Mouse (Mus musculus): Measurements from ENCODE around the gene Srgap3. TPM values are rescaled to one million over a fixed set of nuclear protein-coding genes. Genes with fewer than 3 reads are reported as not detected.

Gene Srgap3
- polyA plus RNA-seq, 1 experiment from 2014 or later = 0.13 TPM

- no peak for DNase-seq
- no peak for ATAC-seq
- no peak overlapping the region for H3K4me3 ChIP-seq (ENCODE audit: low read depth, low read length)
- H3K4me2 ChIP-seq (ENCODE audit: low read depth, low read length) = no peak overlapping the region
- no peaks in the 10 kb centered on the region for H3K36me3 ChIP-seq (replicated peaks; ENCODE audit: insufficient read depth, low read length)
- WGBS (ENCODE audit: insufficient replicate concordance) = 87% methylated on average over 8 of the region's 8 CpGs
- H3K9ac ChIP-seq (replicated peaks) = no peak overlapping the region
- H3K9me3 ChIP-seq (ENCODE audit: low read length) = no peaks in the 10 kb centered on the region
- H3K4me1 ChIP-seq (ENCODE audit: insufficient read depth) = no peaks in the 10 kb centered on the region
- H3K27ac ChIP-seq (ENCODE audit: low read depth) = no peak overlapping the region
- no peak for TF ChIP-seq EP300 (IDR thresholded peaks at IDR 0.05; ENCODE audit: low read depth)
- TF ChIP-seq CTCF (IDR thresholded peaks at IDR 0.05; ENCODE audit: low read depth) = no peak
- no peaks in the 10 kb centered on the region for H3K27me3 ChIP-seq (ENCODE audit: insufficient read depth, low read length)
Measured at GRCm38 (mm10) chr6:112920619-112921195, 26.4 kb downstream of the Srgap3 start.

GRCm38 (mm10) chr6:112917717-112918116 is 29.3 kb downstream of the Srgap3 start:
- Histone ChIP-seq H3K36me3 (replicated peaks; ENCODE audit: insufficient read depth, low read length) (no peaks in the 10 kb centered on the region), H3K27me3 (ENCODE audit: insufficient read depth, low read length) (no peaks in the 10 kb centered on the region), H3K9me3 (ENCODE audit: low read length) (no peaks in the 10 kb centered on the region), H3K27ac (ENCODE audit: low read depth) (no peak overlapping the region), H3K9ac (replicated peaks) (no peak overlapping the region), H3K4me2 (ENCODE audit: low read depth, low read length) (no peak overlapping the region), H3K4me3 (ENCODE audit: low read depth, low read length) (no peak overlapping the region), H3K4me1 (ENCODE audit: insufficient read depth) (no peaks in the 10 kb centered on the region)
- ATAC-seq = no peak
- DNase-seq = no peak
- TF ChIP-seq CTCF (IDR thresholded peaks at IDR 0.05; ENCODE audit: low read depth) (no peak), EP300 (IDR thresholded peaks at IDR 0.05; ENCODE audit: low read depth) (no peak)
- 91% methylated on average over 8 of the region's 8 CpGs for WGBS (ENCODE audit: insufficient replicate concordance)

- no peak for TF ChIP-seq CTCF (IDR thresholded peaks at IDR 0.05; ENCODE audit: low read depth)
- TF ChIP-seq EP300 (IDR thresholded peaks at IDR 0.05; ENCODE audit: low read depth) = no peak
- WGBS (ENCODE audit: insufficient replicate concordance) = 84% methylated on average over 2 of the region's 2 CpGs
- no peak overlapping the region for H3K4me3 ChIP-seq (ENCODE audit: low read depth, low read length)
- H3K9ac ChIP-seq (replicated peaks) = no peak overlapping the region
- H3K4me2 ChIP-seq (ENCODE audit: low read depth, low read length) = no peak overlapping the region
- DNase-seq (no peak), ATAC-seq (no peak)
- H3K4me1 ChIP-seq (ENCODE audit: insufficient read depth) = no peaks in the 10 kb centered on the region
- H3K27ac ChIP-seq (ENCODE audit: low read depth) = no peak overlapping the region
- H3K27me3 ChIP-seq (ENCODE audit: insufficient read depth, low read length) = no peaks in the 10 kb centered on the region
- no peaks in the 10 kb centered on the region for H3K9me3 ChIP-seq (ENCODE audit: low read length)
- no peaks in the 10 kb centered on the region for H3K36me3 ChIP-seq (replicated peaks; ENCODE audit: insufficient read depth, low read length)
Measured at GRCm38 (mm10) chr6:112916243-112916642, 30.8 kb downstream of the Srgap3 start.

- Histone ChIP-seq H3K27me3 (ENCODE audit: insufficient read depth, low read length) (no peaks in the 10 kb centered on the region), H3K9me3 (ENCODE audit: low read length) (no peaks in the 10 kb centered on the region), H3K4me1 (ENCODE audit: insufficient read depth) (no peaks in the 10 kb centered on the region), H3K4me3 (ENCODE audit: low read depth, low read length) (no peak overlapping the region), H3K9ac (replicated peaks) (no peak overlapping the region), H3K27ac (ENCODE audit: low read depth) (no peak overlapping the region), H3K4me2 (ENCODE audit: low read depth, low read length) (no peak overlapping the region), H3K36me3 (replicated peaks; ENCODE audit: insufficient read depth, low read length) (no peaks in the 10 kb centered on the region)
- no peak for TF ChIP-seq EP300 (IDR thresholded peaks at IDR 0.05; ENCODE audit: low read depth)
- no peak for TF ChIP-seq CTCF (IDR thresholded peaks at IDR 0.05; ENCODE audit: low read depth)
- DNase-seq (no peak), ATAC-seq (no peak)
- WGBS (ENCODE audit: insufficient replicate concordance) = 67% methylated on average over 5 of the region's 5 CpGs
Measured at GRCm38 (mm10) chr6:112912552-112912951, 34.5 kb downstream of the Srgap3 start.

GRCm38 (mm10) chr6:112909711-112910110 is 37.4 kb downstream of the Srgap3 start:
- ATAC-seq = no peak
- no peaks in the 10 kb centered on the region for H3K9me3 ChIP-seq (ENCODE audit: low read length)
- no peak overlapping the region for H3K4me2 ChIP-seq (ENCODE audit: low read depth, low read length)
- H3K4me1 ChIP-seq (ENCODE audit: insufficient read depth) = no peaks in the 10 kb centered on the region
- H3K4me3 ChIP-seq (ENCODE audit: low read depth, low read length) = no peak overlapping the region
- no peak for DNase-seq
- no peak for TF ChIP-seq CTCF (IDR thresholded peaks at IDR 0.05; ENCODE audit: low read depth)
- no peak for TF ChIP-seq EP300 (IDR thresholded peaks at IDR 0.05; ENCODE audit: low read depth)
- H3K9ac ChIP-seq (replicated peaks) = no peak overlapping the region
- H3K27me3 ChIP-seq (ENCODE audit: insufficient read depth, low read length) = no peaks in the 10 kb centered on the region
- WGBS (ENCODE audit: insufficient replicate concordance) = 77% methylated on average over 2 of the region's 2 CpGs
- no peak overlapping the region for H3K27ac ChIP-seq (ENCODE audit: low read depth)
- H3K36me3 ChIP-seq (replicated peaks; ENCODE audit: insufficient read depth, low read length) = no peaks in the 10 kb centered on the region

GRCm38 (mm10) chr6:112907887-112908584 is 39.0 kb downstream of the Srgap3 start:
- no peak overlapping the region for H3K9ac ChIP-seq (replicated peaks)
- H3K9me3 ChIP-seq (ENCODE audit: low read length) = no peaks in the 10 kb centered on the region
- no peaks in the 10 kb centered on the region for H3K36me3 ChIP-seq (replicated peaks; ENCODE audit: insufficient read depth, low read length)
- no peak for ATAC-seq
- H3K4me1 ChIP-seq (ENCODE audit: insufficient read depth) = no peaks in the 10 kb centered on the region
- H3K4me3 ChIP-seq (ENCODE audit: low read depth, low read length) = no peak overlapping the region
- no peaks in the 10 kb centered on the region for H3K27me3 ChIP-seq (ENCODE audit: insufficient read depth, low read length)
- no peak overlapping the region for H3K27ac ChIP-seq (ENCODE audit: low read depth)
- 45% methylated on average over 8 of the region's 8 CpGs for WGBS (ENCODE audit: insufficient replicate concordance)
- no peak for DNase-seq
- no peak overlapping the region for H3K4me2 ChIP-seq (ENCODE audit: low read depth, low read length)
- no peak for TF ChIP-seq CTCF (IDR thresholded peaks at IDR 0.05; ENCODE audit: low read depth)
- TF ChIP-seq EP300 (IDR thresholded peaks at IDR 0.05; ENCODE audit: low read depth) = no peak

All from liver, postnatal 0 days (tissue).